Mouse (Mus musculus): ENCODE results near the gene Tpd52l2. TPM values are rescaled to one million over a fixed set of nuclear protein-coding genes. Genes with fewer than 3 reads are reported as not detected.

The Tpd52l2 gene
- 117 TPM in 2 replicates for polyA plus RNA-seq (2015; fragmentation: Nextera tagmentation; extraction: Ambion mirVana)

DNA sequence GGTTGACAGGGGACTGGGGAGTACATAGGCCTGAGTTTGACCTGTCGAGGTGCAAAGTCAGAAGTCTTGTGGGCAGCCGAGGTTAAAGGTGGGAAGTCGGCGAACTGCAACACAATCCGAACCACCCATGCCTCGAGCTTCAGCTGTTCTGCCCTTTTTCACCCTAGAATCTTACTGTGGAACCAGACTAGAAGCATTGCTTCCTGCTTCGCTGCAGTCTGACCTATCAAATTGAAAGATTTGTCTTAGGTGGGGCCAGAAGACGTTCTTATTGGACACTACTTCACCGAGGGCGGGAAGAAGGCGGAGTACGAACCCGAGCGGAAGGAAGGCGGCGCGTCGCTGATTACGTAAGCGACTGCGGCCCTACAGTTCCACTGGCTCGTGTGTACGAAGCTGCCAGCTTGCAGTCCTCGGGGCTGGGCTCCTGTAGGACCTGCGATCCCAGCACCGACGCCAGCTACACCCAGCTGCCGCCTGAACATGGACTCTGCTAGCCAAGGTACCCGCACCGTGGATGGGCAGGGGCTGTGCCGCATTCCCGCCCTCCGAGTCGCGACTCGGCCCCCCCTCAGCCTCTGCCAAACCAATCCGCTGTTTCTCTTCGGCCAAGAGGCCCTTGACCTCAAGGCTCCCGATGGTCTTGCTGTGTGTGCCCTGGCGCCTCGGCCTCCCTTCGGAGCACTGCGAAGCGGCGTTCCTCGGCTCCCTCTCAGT, at the start of gene Tpd52l2:
Tpd52l2 (plus strand) TSS at position 312 of the 717 bp plus-strand sequence.
- peak within 1 kb of the TSS; percentile 88 for H3K4me3 ChIP-seq
- peaks cover 19% of the 10 kb centered on the region for H3K4me1 ChIP-seq
- H3K4me2 ChIP-seq, result peak within 1 kb of the TSS; percentile 99
- H3K9ac ChIP-seq, result peak within 1 kb of the TSS; percentile 93
- no peaks in the 10 kb centered on the region for H3K9me3 ChIP-seq
- WGBS, result 0% methylated on average over 46 of the region's 46 CpGs
- peak within 1 kb of the TSS; percentile 86 for H3K27ac ChIP-seq
- peak; percentile 99 for ATAC-seq (replicated peaks)
- H3K27me3 ChIP-seq (replicated peaks), result no peaks in the 10 kb centered on the region
- H3K36me3 ChIP-seq (replicated peaks), result peaks cover 10% of the 10 kb centered on the region; the same call in 1 of the 2 replicates

GRCm38 (mm10) chr2:181452181-181452580, 44.8 kb upstream of the Tpd52l2 start:
- ATAC-seq (replicated peaks), result no peak
- H3K27ac ChIP-seq, result no peak overlapping the region

GRCm38 (mm10) chr2:181453274-181453673, 43.7 kb upstream of the Tpd52l2 start:
- Histone ChIP-seq H3K4me2 (no peak overlapping the region), H3K9ac (no peak overlapping the region), H3K4me1 (peaks cover 8% of the 10 kb centered on the region), H3K36me3 (replicated peaks) (no peaks in the 10 kb centered on the region), H3K4me3 (no peak overlapping the region), H3K27ac (no peak overlapping the region), H3K27me3 (replicated peaks) (no peaks in the 10 kb centered on the region), H3K9me3 (no peaks in the 10 kb centered on the region)
- no peak for ATAC-seq (replicated peaks)
- WGBS, result 23% methylated on average over 1 of the region's 1 CpGs

More at GRCm38 (mm10) chr2:181452181-181452580, 44.8 kb upstream of the Tpd52l2 start:
- peaks cover 2% of the 10 kb centered on the region for H3K4me1 ChIP-seq
- no peak overlapping the region for H3K4me2 ChIP-seq
- H3K27me3 ChIP-seq (replicated peaks), result no peaks in the 10 kb centered on the region
- no peak overlapping the region for H3K9ac ChIP-seq
- no peaks in the 10 kb centered on the region for H3K9me3 ChIP-seq
- 68% methylated on average over 4 of the region's 4 CpGs for WGBS
- H3K36me3 ChIP-seq (replicated peaks), result no peaks in the 10 kb centered on the region
- no peak overlapping the region for H3K4me3 ChIP-seq

- no peak for ATAC-seq (replicated peaks)
- 82% methylated on average over 2 of the region's 2 CpGs for WGBS
- Histone ChIP-seq H3K36me3 (replicated peaks) (no peaks in the 10 kb centered on the region), H3K27ac (no peak overlapping the region), H3K4me2 (no peak overlapping the region), H3K9me3 (no peaks in the 10 kb centered on the region), H3K9ac (no peak overlapping the region), H3K4me1 (peaks cover 17% of the 10 kb centered on the region), H3K27me3 (replicated peaks) (no peaks in the 10 kb centered on the region), H3K4me3 (no peak overlapping the region)
These were observed 41.0 kb upstream of the Tpd52l2 start for GRCm38 (mm10) chr2:181455899-181456298.

- Histone ChIP-seq H3K9ac (peak overlapping the region; percentile 81; the same call in 1 of the 2 replicates), H3K9me3 (no peaks in the 10 kb centered on the region), H3K4me1 (peaks cover 17% of the 10 kb centered on the region), H3K4me2 (peak overlapping the region; percentile 94), H3K27ac (no peak overlapping the region), H3K4me3 (peak overlapping the region; percentile 87), H3K36me3 (replicated peaks) (no peaks in the 10 kb centered on the region), H3K27me3 (replicated peaks) (no peaks in the 10 kb centered on the region)
- no peak for ATAC-seq (replicated peaks)
- WGBS, result 1% methylated on average over 15 of the region's 15 CpGs
These were observed 39.1 kb upstream of the Tpd52l2 start for GRCm38 (mm10) chr2:181457831-181458230.

DNA sequence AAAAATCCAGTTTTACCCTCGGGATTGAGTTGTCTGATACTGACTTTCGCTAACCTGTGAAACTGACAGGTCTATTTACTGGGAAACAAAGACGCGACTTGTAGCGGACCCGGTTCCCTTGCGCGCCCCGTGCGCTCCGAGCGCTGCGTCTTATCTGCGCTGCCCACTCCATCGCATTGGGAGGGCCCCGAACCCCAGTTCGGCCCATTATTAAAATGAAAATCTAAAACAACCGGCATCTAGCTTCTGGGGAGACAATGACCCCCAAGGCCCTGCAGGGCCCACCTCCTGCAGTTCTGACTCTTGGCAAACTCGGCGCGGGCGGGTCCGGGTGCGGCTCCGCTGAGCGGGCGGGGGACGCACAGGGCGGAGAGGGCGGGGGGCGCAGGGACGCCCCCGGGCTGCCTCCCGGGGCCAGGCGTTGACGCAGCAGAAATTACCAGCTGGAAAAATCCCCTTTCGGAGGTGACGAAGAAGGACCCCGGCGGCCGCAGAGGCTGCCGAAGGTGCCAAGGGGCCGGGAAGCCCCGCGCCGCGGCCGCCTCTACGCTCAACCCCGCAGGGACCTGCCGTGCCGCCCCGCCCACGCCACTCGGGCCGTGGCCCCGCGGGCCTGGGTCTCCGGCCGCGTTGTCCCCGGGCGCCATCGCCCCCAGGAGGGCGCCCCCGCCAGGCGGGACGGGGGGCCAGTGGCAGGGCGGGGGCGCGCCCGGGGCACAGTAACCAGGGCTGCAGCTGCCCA, 38.4 kb upstream of the Tpd52l2 start:
- Histone ChIP-seq H3K27me3 (replicated peaks) (no peaks in the 10 kb centered on the region), H3K4me3 (peak overlapping the region; percentile 87), H3K27ac (peak overlapping the region; percentile 79), H3K9ac (peak overlapping the region; percentile 81), H3K4me1 (peaks cover 20% of the 10 kb centered on the region), H3K36me3 (replicated peaks) (no peaks in the 10 kb centered on the region), H3K9me3 (no peaks in the 10 kb centered on the region), H3K4me2 (peak overlapping the region; percentile 94)
- WGBS, result under 1% methylated on average over 68 of the region's 72 CpGs
- ATAC-seq (replicated peaks), result no peak; the same call in 1 of the 2 replicates

DNA sequence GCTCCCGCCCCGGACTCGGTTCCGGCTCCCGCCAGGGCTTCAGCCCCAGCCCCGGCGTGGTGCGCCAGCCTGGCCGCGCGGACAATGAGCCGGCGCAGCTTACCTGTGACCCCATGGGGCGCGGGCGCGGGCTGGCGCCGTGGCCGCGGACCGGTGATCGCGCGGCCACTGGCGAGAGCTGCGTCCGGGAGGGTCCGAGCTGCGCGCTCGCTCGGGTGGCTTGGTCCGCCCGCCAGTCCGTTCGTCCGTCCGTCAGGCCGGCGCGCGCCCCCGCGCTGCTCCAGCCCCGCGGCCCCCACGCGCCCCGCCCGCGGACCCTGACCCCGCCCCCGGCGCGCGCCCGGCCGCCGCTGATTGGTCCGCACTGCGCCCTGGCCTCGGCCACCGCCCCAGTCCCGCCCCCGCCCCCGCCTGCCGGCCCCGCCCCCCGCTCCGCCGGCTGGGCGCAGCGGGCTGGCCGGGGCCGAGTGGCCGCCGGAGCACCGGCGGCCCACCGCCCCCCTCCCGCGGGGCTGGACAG, 37.7 kb upstream of the Tpd52l2 start, which contains the start of gene Zbtb46:
Zbtb46 (minus strand) TSS at position 274 of the 520 bp plus-strand sequence.
- Histone ChIP-seq H3K36me3 (replicated peaks) (no peaks in the 10 kb centered on the region), H3K9me3 (no peaks in the 10 kb centered on the region), H3K27me3 (replicated peaks) (no peaks in the 10 kb centered on the region), H3K4me1 (peaks cover 20% of the 10 kb centered on the region), H3K4me2 (peak within 1 kb of the TSS; percentile 94), H3K9ac (peak within 1 kb of the TSS; percentile 81), H3K4me3 (peak within 1 kb of the TSS; percentile 87), H3K27ac (peak within 1 kb of the TSS; percentile 79)
- under 1% methylated on average over 51 of the region's 83 CpGs for WGBS
- ATAC-seq (replicated peaks), result peak; percentile 91

DNA sequence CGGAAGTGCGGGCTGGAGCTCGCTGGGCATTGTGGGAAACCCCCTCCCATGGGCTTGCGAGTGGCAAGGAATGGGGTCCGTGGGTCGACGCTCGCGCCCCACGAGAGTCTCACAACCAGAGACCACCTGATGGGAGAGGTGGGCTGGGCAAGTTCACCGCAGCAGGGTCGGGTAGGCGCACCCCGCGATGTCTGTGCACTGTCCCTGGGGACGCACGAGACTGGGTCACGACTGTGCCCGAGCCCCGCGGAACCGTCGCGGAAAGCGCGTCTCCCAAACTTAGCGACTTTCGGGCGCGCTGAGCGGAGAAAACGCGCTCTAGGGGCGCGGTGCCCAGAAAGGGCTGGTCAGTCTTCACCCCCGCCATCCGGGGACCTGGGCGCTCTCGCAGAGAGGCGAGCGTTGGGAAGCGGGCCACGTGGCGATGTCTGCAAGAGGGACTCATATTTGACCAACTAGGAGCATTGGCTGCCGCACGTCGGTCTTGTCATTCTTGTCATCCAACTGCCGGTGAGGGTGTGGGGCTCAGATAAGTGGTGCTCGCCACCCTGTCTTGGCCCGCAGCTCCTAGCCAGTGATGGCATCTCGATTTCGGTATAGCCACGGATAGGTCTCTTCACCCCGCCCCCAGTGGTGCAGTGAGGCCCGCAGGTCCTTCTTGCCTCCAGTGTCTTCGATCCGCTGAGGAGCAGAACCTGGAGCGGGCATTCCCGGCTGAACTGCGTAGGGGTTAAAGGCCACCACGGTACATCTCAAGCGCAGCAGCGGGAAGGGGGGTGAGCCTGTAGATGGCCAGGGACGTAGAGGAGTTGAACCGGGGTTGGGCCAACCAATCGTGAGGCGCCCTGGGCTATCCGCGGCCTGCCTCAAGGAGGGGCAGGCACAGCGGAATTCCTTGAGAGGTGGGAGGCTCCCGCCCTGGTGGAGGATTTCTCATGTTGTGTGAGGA, 37.0 kb upstream of the Tpd52l2 start:
- Histone ChIP-seq H3K4me2 (peak overlapping the region; percentile 94), H3K4me3 (peak overlapping the region; percentile 87), H3K9me3 (no peaks in the 10 kb centered on the region), H3K27me3 (replicated peaks) (no peaks in the 10 kb centered on the region), H3K4me1 (peaks cover 20% of the 10 kb centered on the region), H3K36me3 (replicated peaks) (no peaks in the 10 kb centered on the region), H3K9ac (peak overlapping the region; percentile 81), H3K27ac (peak overlapping the region; percentile 79; the same call in 1 of the 2 replicates)
- WGBS, result under 1% methylated on average over 71 of the region's 71 CpGs
- ATAC-seq (replicated peaks), result peak; percentile 71

DNA sequence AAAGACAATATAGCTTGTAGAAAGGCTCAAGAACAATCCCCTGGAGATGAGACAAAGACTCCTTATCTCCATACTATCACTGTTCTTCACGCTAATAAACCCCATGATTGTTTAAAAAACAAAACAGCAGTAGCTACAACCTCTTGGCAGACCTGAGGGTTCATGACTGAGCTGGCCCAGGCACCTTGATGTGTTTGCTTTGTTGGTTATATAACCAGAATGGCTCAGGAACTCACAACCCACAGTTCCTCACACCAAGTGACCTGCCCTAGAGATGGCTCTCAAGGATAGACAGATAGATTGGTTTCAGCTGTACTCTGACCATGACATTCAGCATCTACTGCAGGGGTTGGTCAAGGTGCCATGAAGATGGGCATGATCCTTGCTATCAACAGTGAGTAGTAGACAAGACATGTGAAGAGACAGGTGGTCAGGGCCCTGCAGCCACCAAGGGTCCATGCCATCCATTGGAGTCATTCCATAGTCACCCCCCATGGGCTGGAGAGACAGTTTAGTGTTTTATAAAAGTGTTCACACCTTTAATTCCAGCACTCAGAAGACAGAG, 35.3 kb upstream of the Tpd52l2 start:
- Histone ChIP-seq H3K27me3 (replicated peaks) (no peaks in the 10 kb centered on the region), H3K27ac (no peak overlapping the region), H3K9me3 (no peaks in the 10 kb centered on the region), H3K4me1 (peaks cover 20% of the 10 kb centered on the region), H3K4me2 (no peak overlapping the region), H3K4me3 (no peak overlapping the region), H3K36me3 (replicated peaks) (no peaks in the 10 kb centered on the region), H3K9ac (no peak overlapping the region)
- ATAC-seq (replicated peaks), result no peak
- WGBS, result 82% methylated on average over 1 of the region's 1 CpGs

DNA sequence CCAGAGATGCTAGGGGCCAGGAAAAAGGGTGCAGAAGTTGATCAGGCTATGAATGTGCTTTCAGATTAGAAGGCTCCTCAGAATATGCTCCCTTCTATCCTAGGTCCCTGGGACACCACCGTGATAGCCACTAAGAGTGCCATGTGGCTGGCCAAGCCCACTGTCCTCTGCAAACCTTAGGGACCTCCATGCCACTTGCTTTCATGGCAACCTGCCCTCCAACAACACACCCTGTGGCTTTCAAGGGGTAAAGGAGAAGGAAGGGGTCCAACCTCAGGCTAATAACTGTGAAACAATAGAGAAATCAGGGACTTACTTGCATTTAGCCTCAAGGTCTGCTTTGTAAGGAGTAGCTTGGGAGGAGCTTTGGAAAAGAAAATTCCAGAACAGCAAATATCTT, 34.3 kb upstream of the Tpd52l2 start:
- Histone ChIP-seq H3K4me3 (no peak overlapping the region), H3K4me2 (no peak overlapping the region), H3K36me3 (replicated peaks) (no peaks in the 10 kb centered on the region), H3K9ac (no peak overlapping the region), H3K9me3 (no peaks in the 10 kb centered on the region), H3K27me3 (replicated peaks) (no peaks in the 10 kb centered on the region), H3K27ac (no peak overlapping the region), H3K4me1 (peaks cover 14% of the 10 kb centered on the region)
- no peak for ATAC-seq (replicated peaks)
- 79% methylated on average over 1 of the region's 1 CpGs for WGBS

DNA sequence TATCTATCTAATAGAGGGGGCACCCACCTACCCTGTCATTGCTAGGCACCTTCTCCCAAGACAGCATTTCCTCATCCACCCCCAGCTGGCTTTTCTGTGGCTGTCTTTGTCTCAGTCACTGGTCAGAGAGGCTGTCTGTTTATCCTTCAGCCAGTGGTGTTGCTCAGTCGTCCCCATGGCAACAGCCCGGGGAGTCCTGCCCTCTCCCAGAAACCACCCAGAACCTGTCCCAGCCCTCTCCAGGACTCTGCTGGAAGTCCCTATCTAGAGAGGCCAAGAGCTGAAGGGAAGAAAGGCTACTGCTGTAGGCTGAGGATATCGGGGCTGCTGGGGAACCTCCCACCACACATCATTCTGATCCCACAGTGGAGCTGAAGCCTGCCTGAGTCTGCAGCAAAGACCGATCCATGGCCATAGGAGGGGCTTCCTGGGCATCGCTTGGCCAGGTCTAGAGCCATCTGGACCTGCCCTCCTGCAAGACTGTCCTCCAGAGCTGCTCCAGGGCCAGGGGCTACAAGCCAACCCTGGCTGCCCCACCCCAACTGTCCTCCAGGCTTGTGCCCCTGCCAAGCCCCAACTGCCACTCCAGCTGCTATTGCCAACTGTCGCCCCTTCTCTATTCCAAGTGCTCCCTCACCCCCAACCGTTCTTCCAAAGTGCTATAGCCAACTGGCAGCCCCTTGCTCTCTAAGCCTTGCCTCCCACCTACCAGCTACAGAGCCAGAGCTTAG, 33.8 kb upstream of the Tpd52l2 start:
- Histone ChIP-seq H3K4me1 (peaks cover 11% of the 10 kb centered on the region), H3K9me3 (no peaks in the 10 kb centered on the region), H3K4me3 (no peak overlapping the region), H3K4me2 (no peak overlapping the region; the same call in 1 of the 2 replicates), H3K36me3 (replicated peaks) (no peaks in the 10 kb centered on the region), H3K27me3 (replicated peaks) (no peaks in the 10 kb centered on the region), H3K9ac (no peak overlapping the region), H3K27ac (no peak overlapping the region)
- ATAC-seq (replicated peaks), result no peak
- 43% methylated on average over 7 of the region's 7 CpGs for WGBS

Measured in midbrain, embryonic 15.5 days (tissue).